Mouse (Mus musculus) heart, postnatal 0 days (tissue): ENCODE results near the gene Taar6.

Experiments used
- CTCF ChIP-seq: IDR thresholded peaks from 2 replicates; pipeline ENCODE4 v1.5.1; 2016; ENCODE audit warnings: antibody characterized with exemption, control low read depth, low read depth
- EP300 ChIP-seq: IDR thresholded peaks from 2 replicates; pipeline ENCODE4 v1.6.1; 2016; ENCODE audit warnings: antibody characterized with exemption, low read depth

DNA sequence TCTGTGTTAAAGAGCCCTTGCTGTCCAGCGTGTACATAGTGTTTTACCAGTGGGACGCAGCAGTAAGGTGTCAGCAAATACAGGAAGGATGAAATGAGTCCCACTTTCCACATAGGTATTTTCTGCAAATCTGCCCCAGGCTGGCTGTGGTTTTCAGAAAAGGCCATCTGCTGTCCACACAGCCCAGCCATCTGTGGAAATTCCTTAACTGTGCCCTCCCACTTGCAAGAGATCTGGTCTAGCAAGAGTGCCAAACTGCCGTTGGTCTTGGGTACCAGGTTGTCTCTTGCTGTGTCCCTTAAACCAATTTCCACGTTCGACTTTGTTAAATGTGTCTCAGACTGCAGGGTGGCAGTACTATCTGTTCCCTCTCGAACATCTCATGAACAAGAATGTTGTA lies 33.7 kb downstream of the Taar6 start:
- TF ChIP-seq EP300 = no peak
- TF ChIP-seq CTCF = no peak
